In the genomic region with DNA sequence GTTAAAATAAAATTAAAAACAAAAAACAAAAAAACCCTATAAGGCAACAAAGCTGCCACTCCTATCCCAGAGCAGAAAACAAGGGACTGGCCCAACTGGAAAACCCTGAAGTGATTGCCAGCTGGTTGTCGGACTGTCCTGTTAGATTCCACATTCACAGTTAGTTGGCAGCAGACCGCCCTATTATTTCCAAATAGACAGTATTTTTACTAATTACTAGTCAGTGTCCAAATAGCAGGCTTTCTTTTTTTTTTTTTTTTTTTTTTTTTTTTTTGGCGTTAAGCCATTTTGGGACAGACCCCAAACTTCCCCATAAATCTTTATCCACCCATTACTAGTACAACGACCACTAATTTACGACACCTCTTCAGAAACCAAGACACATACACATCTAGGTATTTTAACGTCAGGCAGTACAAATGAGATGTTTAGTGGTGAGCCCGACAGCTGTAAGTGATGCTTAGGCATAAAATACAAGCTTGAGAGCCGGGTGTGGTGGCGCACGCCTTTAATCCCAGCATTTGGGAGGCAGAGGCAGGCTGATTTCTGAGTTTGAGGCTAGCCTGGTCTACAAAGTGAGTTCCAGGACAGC, we compare ENCODE assay signal across 8 mouse cellular contexts. TPM values are rescaled to one million over a fixed set of nuclear protein-coding genes. Genes with fewer than 3 reads are reported as not detected.
DNase-seq lines count a peak whose midpoint lies in the region; ATAC-seq and TF ChIP-seq lines count a peak whose summit lies in the region.

No protein-coding gene starts in this region.

- peak overlapping the region; percentile 74; the same call in 1 of the 2 replicates for H3K9ac ChIP-seq in kidney, postnatal 0 days (ENCODE audit: low read depth, low read length)
- H3K9ac ChIP-seq in embryonic facial prominence, embryonic 12.5 days: 0 out of 2 replicates have a peak overlapping the region, but pooled peaks have one; percentile 69
- peak overlapping the region; percentile 59 for H3K9ac ChIP-seq in hindbrain, embryonic 15.5 days
- peak overlapping the region; percentile 70 for H3K9ac ChIP-seq in midbrain, embryonic 13.5 days (replicated peaks)

- no peak for ATAC-seq in kidney, postnatal 0 days (replicated peaks; ENCODE audit: low FRiP score, low read depth)
- no peak for ATAC-seq in embryonic facial prominence, embryonic 12.5 days (ENCODE audit: insufficient number of reproducible peaks, insufficient read depth, low FRiP score, low TSS enrichment)
- ATAC-seq in hindbrain, embryonic 15.5 days (ENCODE audit: low FRiP score, low read depth): no peak; the same call in 1 of the 2 replicates
- ATAC-seq in midbrain, embryonic 13.5 days: no peak

- H3K27ac ChIP-seq in kidney, postnatal 0 days: peak overlapping the region; percentile 72
- H3K27ac ChIP-seq in embryonic facial prominence, embryonic 12.5 days: peak overlapping the region; percentile 77
- H3K27ac ChIP-seq in hindbrain, embryonic 15.5 days (replicated peaks): peak overlapping the region; percentile 65
- no peak overlapping the region for H3K27ac ChIP-seq in midbrain, embryonic 13.5 days

- no peaks in the 10 kb centered on the region for H3K4me1 ChIP-seq in kidney, postnatal 0 days (replicated peaks; ENCODE audit: insufficient read depth, low read length)
- no peaks in the 10 kb centered on the region for H3K4me1 ChIP-seq in embryonic facial prominence, embryonic 12.5 days
- H3K4me1 ChIP-seq in hindbrain, embryonic 15.5 days (replicated peaks): peaks cover 12% of the 10 kb centered on the region
- H3K4me1 ChIP-seq in midbrain, embryonic 13.5 days (replicated peaks): peaks cover 9% of the 10 kb centered on the region; the same call in 1 of the 2 replicates

- DNase-seq in kidney, postnatal 0 days (ENCODE audit: low spot score): peak; percentile 25
- DNase-seq in kidney, adult 8-10 months: no peak
- no peak for DNase-seq in adrenal gland, postnatal 36 days
- no peak for DNase-seq in ovary, postnatal 10 days (ENCODE audit: low spot score)
- no peak for DNase-seq in left cerebral cortex, postnatal 4 days

- H3K27me3 ChIP-seq in kidney, postnatal 0 days (ENCODE audit: insufficient read depth, low read length): no peaks in the 10 kb centered on the region
- H3K27me3 ChIP-seq in embryonic facial prominence, embryonic 12.5 days: no peaks in the 10 kb centered on the region
- no peaks in the 10 kb centered on the region for H3K27me3 ChIP-seq in hindbrain, embryonic 15.5 days
- no peaks in the 10 kb centered on the region for H3K27me3 ChIP-seq in midbrain, embryonic 13.5 days

- H3K4me3 ChIP-seq in kidney, postnatal 0 days (replicated peaks; ENCODE audit: low read depth, low read length): peak overlapping the region; percentile 75
- peak overlapping the region; percentile 66 for H3K4me3 ChIP-seq in embryonic facial prominence, embryonic 12.5 days
- peak overlapping the region; percentile 80 for H3K4me3 ChIP-seq in hindbrain, embryonic 15.5 days
- H3K4me3 ChIP-seq in midbrain, embryonic 13.5 days (replicated peaks): peak overlapping the region; percentile 65

- H3K4me2 ChIP-seq in kidney, postnatal 0 days (ENCODE audit: low read length): peak overlapping the region; percentile 79
- peak overlapping the region; percentile 76 for H3K4me2 ChIP-seq in embryonic facial prominence, embryonic 12.5 days (replicated peaks)
- H3K4me2 ChIP-seq in hindbrain, embryonic 15.5 days: peak overlapping the region; percentile 86
- peak overlapping the region; percentile 90 for H3K4me2 ChIP-seq in midbrain, embryonic 13.5 days (replicated peaks)

- intact Hi-C loops in left cerebral cortex, postnatal 4 days (cut with DNase I): no loop called here

- 73% methylated on average over 10 of the region's 10 CpGs for WGBS in kidney, postnatal 0 days
- 87% methylated on average over 10 of the region's 10 CpGs for WGBS in embryonic facial prominence, embryonic 12.5 days
- 79% methylated on average over 10 of the region's 10 CpGs for WGBS in hindbrain, embryonic 15.5 days
- 86% methylated on average over 10 of the region's 10 CpGs for WGBS in midbrain, embryonic 13.5 days

- TF ChIP-seq CTCF in kidney, postnatal 0 days (IDR thresholded peaks at IDR 0.05; ENCODE audit: low read depth): no peak

- no peaks in the 10 kb centered on the region for H3K9me3 ChIP-seq in kidney, postnatal 0 days (replicated peaks; ENCODE audit: low read length)
- H3K9me3 ChIP-seq in embryonic facial prominence, embryonic 12.5 days: no peaks in the 10 kb centered on the region
- no peaks in the 10 kb centered on the region for H3K9me3 ChIP-seq in hindbrain, embryonic 15.5 days
- H3K9me3 ChIP-seq in midbrain, embryonic 13.5 days: no peaks in the 10 kb centered on the region; the same call in 1 of the 2 replicates

- no peaks in the 10 kb centered on the region for H3K36me3 ChIP-seq in kidney, postnatal 0 days (ENCODE audit: insufficient read depth, low read length)
- H3K36me3 ChIP-seq in embryonic facial prominence, embryonic 12.5 days: no peaks in the 10 kb centered on the region
- no peaks in the 10 kb centered on the region for H3K36me3 ChIP-seq in hindbrain, embryonic 15.5 days
- no peaks in the 10 kb centered on the region for H3K36me3 ChIP-seq in midbrain, embryonic 13.5 days

RNA-seq across cellular contexts. Expression of a gene that starts 0.6 kb away (rescaled TPM):
- 19.1 and 20.0 TPM in 2 replicates for polyA plus RNA-seq in kidney, postnatal 0 days (2015; fragmentation: Nextera tagmentation; extraction: Ambion mirVana)
- 25.2 and 26.9 TPM in 2 replicates for polyA plus RNA-seq in embryonic facial prominence, embryonic 12.5 days (2016; fragmentation: Nextera tagmentation; extraction: Ambion mirVana)
- polyA plus RNA-seq in hindbrain, embryonic 15.5 days (2015; fragmentation: Nextera tagmentation; extraction: Ambion mirVana): 9.7 and 12.3 TPM in 2 replicates
- polyA plus RNA-seq in midbrain, embryonic 13.5 days (2015; fragmentation: Nextera tagmentation; extraction: Ambion mirVana): 10.9 and 12.1 TPM in 2 replicates
- total RNA-seq in adrenal gland, postnatal 36 days (2021): 10 to 100 TPM; 22.5 to 25.4 TPM
- 10 to 100 TPM; 18.0 to 18.7 TPM for total RNA-seq in left cerebral cortex, postnatal 4 days (2021)

RNA-seq across cellular contexts. Expression of a gene that starts 48.8 kb away (rescaled TPM):
- polyA plus RNA-seq in kidney, postnatal 0 days (2015; fragmentation: Nextera tagmentation; extraction: Ambion mirVana): 2.2 and 2.5 TPM in 2 replicates
- not detected in 2 replicates for polyA plus RNA-seq in embryonic facial prominence, embryonic 12.5 days (2016; fragmentation: Nextera tagmentation; extraction: Ambion mirVana)
- not detected in 2 replicates for polyA plus RNA-seq in hindbrain, embryonic 15.5 days (2015; fragmentation: Nextera tagmentation; extraction: Ambion mirVana)
- polyA plus RNA-seq in midbrain, embryonic 13.5 days (2015; fragmentation: Nextera tagmentation; extraction: Ambion mirVana): not detected in 2 replicates
- not detected for total RNA-seq in adrenal gland, postnatal 36 days (2021)
- not detected for total RNA-seq in left cerebral cortex, postnatal 4 days (2021)

RNA-seq across cellular contexts. Expression of a gene that starts 56.6 kb away (rescaled TPM):
- polyA plus RNA-seq in kidney, postnatal 0 days (2015; fragmentation: Nextera tagmentation; extraction: Ambion mirVana): 1.3 and 1.8 TPM in 2 replicates
- polyA plus RNA-seq in embryonic facial prominence, embryonic 12.5 days (2016; fragmentation: Nextera tagmentation; extraction: Ambion mirVana): 5.7 and 7.8 TPM in 2 replicates
- polyA plus RNA-seq in hindbrain, embryonic 15.5 days (2015; fragmentation: Nextera tagmentation; extraction: Ambion mirVana): 5.2 and 6.3 TPM in 2 replicates
- 6.2 and 6.4 TPM in 2 replicates for polyA plus RNA-seq in midbrain, embryonic 13.5 days (2015; fragmentation: Nextera tagmentation; extraction: Ambion mirVana)
- 10 to 100 TPM; 36.3 to 38.7 TPM for total RNA-seq in adrenal gland, postnatal 36 days (2021)
- 100 to 1,000 TPM; 104 to 108 TPM for total RNA-seq in left cerebral cortex, postnatal 4 days (2021)
